Mouse (Mus musculus): ENCODE results near the gene Dnase2a.
"Not testable (repeated sequence)": the region's sequence is repeated elsewhere in the genome, so short reads cannot be mapped to it uniquely, and the experiment has no call there.

The Dnase2a gene

DNA sequence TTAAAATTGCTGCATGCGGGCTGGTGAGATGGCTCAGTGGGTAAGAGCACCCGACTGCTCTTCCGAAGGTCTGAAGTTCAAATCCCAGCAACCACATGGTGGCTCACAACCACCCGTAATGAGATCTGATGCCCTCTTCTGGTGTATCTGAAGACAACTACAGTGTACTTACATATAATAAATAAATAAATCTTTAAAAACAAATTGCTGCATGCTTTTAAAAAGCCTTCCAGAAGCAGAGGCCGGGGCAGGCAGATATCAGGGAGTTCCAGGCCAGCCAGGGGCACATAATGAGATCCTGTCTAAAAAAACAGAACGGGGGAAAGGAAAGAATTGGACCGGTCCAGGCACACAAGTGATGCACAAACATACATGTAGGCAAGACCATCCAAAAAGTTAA lies 381 bp upstream of the Dnase2a start:
- not testable (repeated sequence) for DNase-seq (ENCODE audit: low spot score)

DNA sequence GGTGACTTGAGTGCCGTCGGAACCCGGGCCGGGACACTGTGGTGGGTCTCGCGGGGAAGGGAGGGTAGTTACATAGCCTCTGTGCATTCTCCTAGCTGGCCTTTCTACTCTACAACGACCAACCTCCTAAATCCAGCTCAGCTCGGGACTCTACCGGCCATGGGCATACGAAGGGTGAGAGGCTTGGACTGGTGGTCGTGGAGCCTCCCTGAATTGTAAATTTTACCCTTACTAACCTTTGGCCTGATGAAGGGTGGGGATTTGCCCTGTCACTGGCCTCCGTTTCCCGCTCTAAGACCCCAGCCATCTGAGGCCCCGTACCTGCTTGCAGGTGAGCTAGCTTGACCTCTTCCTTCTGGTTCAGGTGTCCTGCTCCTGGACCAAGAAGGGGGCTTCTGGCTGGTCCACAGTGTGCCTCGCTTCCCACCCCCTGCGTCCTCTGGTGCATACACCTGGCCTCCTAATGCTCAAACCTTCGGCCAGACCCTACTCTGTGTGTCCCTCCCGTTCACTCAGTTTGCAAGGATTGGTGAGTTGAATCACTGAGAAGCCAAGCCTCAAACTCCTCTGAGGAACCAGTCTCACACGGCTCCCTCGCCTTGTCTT lies 905 bp downstream of the Dnase2a start:
- no peak for DNase-seq (ENCODE audit: low spot score)

DNA sequence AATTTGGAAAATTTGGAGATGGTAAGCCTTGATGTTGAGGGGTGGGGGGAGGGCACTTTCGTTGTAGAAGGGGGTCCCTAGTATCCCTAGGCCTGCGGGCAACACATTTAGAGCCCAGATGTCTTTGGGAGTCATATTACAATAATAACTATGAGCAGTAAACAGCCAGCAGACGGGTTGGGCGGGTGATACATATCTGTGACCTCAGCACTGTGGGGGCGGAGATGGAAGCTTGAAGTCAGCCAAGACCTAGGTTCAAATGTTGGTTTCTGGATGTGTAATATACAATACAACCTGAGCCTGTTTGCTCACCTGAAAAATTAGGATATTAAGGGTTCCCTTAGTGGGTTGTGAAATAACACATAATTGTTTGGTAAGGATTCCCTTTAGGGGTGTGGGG lies 1.6 kb downstream of the Dnase2a start:
- no peak for DNase-seq (ENCODE audit: low spot score)

DNA sequence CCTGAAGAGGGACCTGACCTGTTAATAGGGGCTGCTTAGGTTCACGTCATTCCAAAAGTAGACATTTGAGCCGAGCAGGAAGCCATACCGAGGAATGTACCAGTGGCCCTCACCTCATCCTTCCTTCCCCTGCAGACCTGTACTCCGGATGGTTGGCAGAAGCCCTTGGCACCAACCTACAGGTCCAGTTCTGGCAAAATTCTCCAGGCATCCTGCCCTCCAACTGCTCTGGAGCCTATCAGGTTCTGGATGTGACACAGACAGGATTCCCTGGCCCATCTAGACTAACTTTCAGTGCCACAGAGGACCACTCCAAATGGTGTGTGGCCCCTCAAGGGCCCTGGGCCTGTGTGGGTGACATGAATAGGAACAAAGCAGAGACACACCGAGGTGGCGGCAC lies 2.2 kb downstream of the Dnase2a start:
- DNase-seq (ENCODE audit: low spot score), result no peak

DNA sequence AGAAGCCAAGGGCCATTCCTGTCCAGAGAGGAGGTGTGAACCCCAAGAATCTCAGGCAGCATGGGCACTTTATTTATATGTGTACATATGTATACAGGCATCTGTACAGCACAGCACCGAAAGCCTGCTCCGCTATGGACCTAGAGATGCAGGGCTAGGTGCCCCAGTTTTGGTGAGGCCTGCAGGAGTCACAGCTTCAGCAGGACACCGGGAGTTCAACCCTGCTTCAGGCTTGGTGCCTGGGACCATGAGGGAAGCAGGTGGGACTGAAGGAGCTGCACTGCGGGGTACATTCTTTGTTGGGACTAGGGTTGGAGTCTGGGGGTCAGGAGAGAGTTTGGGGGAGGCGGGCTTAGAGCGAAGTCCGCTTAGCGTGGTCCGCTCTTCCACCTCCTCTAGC lies 3.5 kb downstream of the Dnase2a start:
- no peak for DNase-seq (ENCODE audit: low spot score)

DNA sequence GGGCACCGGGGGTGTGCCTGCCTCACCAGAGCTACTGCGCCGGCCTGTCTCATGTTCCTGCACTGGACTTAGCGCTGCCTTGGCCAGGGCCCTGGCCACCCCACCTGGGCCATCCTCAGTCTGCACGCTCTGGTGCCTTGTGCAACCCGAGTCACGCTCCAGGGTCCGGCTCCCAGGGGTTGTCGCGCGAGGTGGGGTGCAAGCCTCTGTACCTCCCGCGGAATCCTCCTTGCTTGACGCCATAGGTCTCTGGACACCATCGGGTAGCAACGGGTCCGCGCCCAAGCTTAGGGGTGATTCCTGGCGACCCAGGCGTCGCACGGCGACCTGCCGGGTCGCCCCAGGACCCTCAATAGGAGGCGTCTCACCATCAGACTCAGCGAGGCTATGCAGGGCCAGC lies 4.0 kb downstream of the Dnase2a start:
- no peak for DNase-seq (ENCODE audit: low spot score)

DNA sequence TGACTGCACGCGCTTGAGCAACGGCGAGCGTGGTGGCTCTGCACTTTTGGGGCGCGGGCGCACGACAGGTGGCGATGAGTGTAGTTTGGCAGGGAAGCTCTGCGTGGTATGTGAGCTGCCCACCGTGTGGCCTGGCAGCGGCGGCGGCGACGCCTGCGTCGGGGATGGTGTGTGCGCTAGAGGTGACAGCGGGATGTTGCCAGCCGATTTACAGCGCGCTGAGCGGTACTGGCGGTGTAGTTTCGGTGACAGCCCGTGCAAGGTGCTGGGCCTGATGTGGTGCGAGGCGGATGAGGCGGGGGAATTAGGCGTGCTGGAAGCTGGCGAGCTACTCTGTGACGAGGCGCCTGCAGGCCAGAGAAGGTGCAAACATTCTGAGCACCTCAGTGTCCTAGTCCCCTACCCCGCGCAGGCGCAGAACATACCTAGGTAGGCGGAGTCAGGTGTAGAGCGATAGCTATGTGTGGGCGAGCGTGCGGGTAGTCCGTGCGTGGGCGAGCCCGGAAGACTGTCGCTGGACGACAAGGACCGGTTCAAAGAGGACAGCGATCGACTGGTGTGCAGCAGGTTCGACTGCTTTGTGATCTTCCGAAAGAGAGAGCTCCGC lies 4.6 kb downstream of the Dnase2a start:
- peak; percentile 68 for DNase-seq (ENCODE audit: low spot score)

DNA sequence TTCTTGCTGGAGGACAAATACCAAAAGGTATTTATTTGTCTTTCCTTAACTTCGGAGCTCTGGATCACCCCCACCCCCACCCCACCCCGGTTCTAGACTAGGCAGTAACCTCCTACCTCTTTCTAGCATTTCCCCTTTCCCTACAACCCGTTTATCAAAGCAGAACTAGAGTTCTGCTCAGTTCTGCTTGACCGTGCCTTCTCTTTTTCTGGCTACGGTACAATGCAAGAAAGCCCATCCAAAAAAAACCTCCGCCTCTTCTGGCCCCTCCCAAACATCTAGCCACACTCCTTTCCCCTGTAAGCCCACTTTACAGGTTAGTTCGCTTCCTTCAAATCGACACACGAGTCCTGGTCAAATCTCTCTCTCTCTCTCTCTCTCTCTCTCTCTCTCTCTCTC lies 5.1 kb downstream of the Dnase2a start:
- no peak for DNase-seq (ENCODE audit: low spot score)

DNA sequence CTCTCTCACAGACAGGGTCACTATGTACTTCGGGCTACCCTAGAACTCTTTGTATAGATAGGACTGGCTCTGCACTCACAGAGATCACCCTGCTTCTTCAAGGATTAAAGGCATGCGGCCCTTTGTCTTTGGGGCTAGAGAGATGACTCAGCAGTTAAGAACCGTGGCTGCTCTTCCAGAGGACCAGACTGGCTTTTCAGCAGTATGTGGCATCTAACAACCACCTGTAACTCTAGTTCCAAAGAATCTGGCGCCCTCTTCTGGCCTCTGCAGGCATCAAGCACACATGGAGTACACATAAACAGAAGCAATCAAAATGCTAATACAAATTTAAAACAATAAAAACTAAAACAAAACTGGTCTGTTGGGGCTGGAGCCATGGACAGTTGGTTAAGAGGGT lies 5.6 kb downstream of the Dnase2a start:
- DNase-seq (ENCODE audit: low spot score), result no peak

DNA sequence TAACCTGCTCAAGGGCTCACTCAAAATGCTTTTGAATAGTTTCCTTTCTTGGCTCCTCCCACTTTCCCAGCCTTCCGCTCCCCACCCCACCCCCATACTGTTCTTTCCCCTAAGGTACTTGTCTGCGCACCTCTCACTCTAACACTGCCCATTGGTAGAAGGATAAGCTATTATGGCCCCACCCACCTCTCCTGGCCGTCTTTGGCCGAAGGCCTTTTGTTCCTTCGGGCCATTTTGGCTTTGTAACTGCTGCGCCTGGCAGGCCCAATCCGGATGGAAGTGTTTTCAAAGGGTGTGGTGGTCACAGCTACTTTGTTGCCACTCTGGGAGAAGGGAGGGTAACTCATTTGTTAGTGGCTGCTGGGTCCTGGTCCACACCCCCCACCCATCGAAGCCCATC lies 6.9 kb downstream of the Dnase2a start:
- no peak for DNase-seq (ENCODE audit: low spot score)

DNA sequence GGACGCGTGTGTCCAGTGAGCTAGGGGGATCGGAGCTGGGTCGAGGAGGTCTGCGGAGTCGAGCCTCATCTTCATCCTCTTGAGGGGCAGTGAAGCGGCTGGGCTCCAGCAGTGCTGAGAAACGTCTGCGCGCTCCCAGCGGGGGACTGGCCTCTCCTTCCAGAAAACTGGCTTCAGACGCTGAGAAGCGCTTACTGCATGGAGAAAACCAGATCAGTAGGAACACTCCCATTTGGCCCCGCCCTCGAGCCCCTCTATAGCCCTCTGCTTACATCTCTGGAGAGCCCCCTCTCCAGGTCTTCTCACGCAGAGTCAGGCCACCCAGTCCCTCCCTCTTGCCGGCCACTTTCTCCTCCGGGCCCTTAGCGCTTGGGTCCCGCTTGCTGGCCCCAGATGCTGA lies 9.4 kb downstream of the Dnase2a start:
- no peak for DNase-seq (ENCODE audit: low spot score)

DNA sequence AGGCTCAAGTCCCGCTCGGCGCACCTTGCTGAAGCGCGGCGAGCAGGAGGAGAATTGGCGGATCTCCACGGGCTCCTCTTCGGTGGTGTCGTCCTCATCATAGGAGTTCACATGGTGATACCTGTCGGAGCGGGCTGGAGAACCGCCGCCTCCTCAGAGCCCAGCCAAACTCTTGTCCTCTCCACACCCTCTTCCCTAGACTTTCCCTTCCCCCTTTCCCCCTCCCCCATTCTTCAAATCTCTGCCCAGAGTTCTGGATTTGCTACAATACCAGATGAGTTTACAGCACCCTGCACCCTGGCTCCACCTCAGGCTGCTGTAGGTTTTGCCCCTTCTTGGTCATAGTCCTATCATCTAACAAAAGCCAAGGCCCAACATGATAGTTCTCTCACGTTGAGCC lies 10.3 kb downstream of the Dnase2a start:
- DNase-seq (ENCODE audit: low spot score), result no peak

DNA sequence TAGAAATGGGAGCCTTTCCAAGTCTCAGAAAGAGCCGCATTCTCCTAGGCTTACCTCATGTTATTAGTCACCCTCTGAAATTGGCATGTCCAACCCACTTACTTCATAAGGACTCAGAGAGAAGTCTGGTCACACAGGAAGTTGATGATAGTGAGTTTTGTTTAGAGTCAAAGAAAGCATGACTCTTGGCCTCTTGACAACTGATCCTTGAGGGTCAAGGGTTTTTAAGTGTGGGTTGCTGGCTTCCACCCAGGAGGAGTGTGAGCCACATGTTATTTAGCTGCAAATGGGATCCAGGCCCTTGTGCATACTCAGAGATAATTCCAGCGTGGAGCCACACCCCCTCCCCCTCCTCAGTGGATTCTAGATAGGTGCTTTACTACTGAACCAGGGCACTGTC lies 13.2 kb downstream of the Dnase2a start:
- DNase-seq (ENCODE audit: low spot score), result no peak

DNA sequence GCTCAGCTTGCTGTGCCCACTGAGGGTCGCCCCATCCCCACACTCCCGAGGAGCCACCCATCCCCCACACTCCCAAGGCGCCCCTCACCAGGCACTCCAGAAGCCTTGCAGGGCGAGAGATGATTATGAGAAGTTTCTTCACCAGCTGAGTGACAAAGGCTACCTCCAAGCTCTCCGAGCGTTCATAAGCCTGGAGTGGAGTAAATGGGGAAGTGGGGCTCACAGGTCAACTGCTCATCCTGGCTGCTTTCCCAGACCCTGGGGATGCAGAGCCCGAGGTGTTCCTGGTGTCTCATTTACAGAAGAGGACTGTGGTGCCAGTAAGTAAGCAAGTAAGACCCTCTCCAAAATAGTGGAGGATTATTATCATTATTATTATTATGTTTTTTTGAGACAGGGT lies 17.2 kb downstream of the Dnase2a start:
- DNase-seq (ENCODE audit: low spot score), result no peak

DNA sequence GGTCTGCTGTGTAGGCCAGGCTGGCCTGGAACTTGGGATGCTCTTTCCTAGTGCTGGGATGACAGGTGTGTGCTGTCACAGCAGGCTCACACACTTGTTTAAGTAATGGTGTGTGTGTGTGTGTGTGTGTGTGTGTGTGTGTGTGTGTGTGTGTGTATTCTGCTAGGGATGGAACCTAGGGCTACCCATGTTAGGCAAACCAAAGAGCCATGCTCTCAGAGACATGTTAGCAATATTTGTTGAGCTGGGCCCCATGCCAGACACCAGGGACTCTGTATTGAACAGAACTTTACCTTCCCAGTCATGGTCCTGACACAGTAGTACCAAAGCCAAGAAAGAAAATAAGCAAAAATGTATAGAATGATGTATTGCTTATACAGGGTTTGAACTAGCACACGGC lies 19.2 kb downstream of the Dnase2a start:
- DNase-seq (ENCODE audit: low spot score), result no peak

DNA sequence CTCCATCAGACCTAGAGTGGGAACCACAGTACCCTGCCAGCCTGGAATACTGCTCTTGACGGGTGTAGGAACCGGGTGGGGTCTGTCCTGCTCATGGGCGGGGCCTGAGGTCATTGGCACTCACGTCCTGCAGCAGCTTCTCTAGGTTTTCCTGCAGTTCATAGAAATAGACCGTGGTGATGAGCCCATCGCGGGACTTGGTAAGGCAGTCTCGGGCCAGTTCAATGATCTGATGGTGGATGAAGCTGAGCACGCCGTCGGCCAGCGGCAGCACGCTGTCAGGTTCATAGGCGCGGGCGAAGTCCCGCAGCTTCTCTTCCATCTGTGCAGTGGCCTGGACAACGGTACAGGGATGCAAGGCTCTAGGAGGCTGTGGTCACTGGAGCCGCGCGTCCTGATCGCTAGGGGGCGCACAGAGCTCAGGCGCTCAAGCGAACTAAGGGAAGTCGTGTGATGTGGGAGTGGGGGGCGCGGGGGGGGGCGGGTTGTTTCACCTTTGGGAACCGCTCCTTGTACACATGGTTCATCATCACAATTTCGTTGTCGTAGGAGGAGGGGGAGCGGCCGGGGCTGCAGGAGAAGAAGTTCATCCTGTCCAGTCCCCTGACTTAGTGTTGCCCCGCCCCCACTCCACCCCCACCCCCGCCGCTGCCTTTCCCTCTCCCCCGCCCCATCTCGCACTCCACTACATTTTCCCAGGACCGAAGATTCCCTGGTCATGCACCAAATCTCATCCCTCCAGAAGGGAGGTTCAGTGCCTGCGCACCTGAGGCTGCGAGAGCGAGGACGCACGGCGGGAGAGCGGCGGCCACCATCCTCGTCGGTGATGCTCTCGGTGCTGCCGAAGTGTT lies 20.3 kb downstream of the Dnase2a start:
- peak; percentile 65 for DNase-seq (ENCODE audit: low spot score)

DNA sequence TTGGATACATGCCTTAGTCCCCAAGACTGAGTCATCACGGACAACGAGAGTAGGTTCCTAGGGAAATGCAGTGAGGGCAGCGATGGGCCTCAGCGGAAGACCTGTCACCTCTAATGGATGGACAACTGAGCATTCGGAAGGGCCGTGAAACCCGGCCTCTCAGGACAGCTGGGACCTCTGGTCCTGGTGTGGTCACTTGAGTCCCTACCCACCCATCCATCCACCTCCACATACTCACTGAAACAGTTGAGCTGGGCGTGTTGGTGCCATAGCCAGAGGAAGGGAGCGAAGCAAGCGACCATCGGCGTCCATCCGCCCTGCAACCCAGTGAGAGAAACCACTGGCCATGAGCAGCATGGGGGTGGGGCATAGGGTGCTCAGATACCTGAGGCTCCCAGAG lies 22.2 kb downstream of the Dnase2a start:
- no peak for DNase-seq (ENCODE audit: low spot score)

DNA sequence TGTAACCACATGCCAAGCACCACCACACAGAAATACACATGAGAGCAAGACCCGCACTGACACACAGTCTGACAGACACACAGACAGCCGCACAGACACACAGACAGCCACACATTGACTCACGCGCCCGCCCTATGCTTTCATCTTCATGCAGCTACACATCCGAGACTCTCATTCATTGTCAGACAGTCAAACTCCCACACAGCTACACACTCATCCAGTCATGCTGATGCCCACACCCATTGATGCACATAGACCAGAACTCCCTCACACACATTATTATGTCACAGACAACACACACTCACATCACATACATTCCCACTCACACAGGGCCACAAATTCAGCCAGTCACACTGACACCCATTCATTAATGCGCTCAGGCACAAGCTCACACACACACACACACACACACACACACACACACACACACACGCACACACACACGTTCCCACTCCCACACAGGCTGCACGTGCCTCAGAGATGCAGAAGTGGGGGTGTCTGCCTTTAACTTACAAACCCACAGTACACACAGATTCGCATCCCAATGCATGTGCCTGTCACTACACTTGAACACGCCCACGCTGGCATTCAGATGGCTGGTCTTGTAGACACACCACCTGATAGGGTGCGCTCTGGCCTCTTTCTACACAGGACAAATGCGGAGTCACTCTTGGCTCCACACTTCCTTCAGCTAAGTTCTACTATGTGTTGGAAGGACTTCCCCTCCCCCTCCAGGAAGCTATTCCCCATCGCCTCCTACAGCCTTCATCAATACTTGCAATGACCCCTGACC lies 25.6 kb downstream of the Dnase2a start:
- no peak for DNase-seq (ENCODE audit: low spot score)

DNA sequence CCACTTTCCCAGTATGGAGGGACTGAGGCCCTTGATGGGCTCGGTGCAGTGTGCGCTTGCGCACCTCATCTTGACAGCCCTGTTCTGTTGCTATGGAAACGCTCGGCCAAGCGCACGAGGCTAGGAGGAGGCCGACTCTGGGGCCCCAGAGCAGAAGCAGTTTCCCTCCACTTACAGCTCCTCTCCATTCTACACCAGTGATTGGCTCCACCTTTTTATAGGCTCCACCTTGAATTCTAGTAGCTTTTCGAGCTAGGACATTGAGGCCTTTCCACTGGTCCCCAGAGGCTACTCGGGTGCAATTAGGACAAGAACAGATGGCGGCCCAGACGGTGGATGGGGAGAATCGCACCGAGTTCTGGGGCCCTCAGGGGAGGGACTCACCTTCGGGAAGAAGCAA lies 26.5 kb downstream of the Dnase2a start:
- no peak for DNase-seq (ENCODE audit: low spot score)

DNA sequence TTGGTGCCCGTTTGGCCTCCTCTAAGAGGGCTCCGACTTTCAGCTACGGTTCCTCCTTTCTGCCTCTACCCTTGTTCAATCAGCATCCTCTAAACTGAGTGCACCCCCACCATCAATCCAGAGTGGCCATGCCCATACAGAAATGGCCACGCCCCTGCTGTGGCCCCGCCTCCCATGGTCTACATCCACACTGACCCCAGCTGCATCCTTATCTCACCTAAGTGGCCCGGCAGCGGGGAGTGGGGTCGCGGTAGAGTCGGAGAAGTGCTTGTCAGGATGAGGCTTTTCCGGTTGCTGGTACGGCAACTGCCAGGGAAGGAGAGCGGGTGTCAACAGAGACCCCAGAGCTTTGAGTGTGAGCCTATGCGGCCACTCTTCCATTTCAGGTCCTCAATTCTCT lies 27.1 kb downstream of the Dnase2a start:
- DNase-seq (ENCODE audit: low spot score), result no peak

DNA sequence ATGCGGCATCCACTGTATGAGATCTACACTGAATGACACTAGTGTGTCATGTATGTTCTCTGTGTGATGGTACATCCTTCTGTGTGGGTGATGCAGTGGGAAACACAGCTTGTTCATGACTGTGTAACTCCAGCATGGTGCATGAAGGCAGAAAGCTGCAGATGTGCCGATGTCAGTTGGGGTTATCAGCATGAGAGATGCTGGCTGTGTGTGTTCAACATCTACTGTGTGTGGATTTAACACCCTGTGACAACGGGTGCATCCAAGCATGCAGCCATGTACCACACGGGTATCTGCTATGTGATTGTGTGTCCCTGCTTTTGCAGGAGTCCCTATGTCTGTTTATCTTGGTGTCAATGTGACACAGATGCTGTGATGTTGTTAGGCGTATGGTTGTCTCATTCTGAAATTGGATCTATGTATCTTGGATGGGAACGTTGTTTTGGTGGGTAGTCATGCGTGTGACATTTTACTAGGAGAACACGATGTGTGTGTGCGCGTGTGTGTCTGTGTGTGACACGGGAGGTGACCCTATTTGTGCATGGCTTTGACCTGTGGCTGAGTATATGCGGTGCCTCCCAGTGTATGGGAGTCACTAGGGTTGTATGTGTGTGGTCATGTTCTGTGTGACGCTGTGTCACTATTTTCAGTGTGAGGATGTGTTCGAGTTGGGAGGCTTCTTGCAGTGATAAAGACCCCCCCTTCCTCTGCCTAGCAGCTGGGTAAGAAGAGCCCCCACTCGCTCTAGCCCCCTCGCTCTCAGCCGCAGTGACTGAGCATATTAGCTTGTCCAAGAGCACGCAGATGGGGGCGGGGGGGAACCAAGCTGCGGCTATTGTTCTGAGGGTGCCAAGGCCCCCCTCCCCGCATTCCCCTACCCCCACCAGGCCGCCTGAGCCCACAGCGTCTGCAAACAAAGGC lies 27.9 kb downstream of the Dnase2a start:
- DNase-seq (ENCODE audit: low spot score), result no peak

All from ovary, postnatal 36 days (tissue).